Mouse (Mus musculus) adipocyte (in vitro differentiated cells): ENCODE measurements around the gene Ddrgk1.
"Not testable (repeated sequence)": the region's sequence is repeated elsewhere in the genome, so short reads cannot be mapped to it uniquely, and the experiment has no call there.

Experiments
- DNase-seq: peaks from one replicate; pipeline ENCODE4 v3.0.0-alpha.2; 2016; ENCODE audit warnings: low spot score

Gene Ddrgk1

GRCm38 (mm10) chr2:130653303-130653702 is 11.2 kb downstream of the Ddrgk1 start:
- DNase-seq = no peak

GRCm38 (mm10) chr2:130649028-130649427 is 15.4 kb downstream of the Ddrgk1 start:
- DNase-seq = not testable (repeated sequence)

GRCm38 (mm10) chr2:130645198-130645597 is 19.3 kb downstream of the Ddrgk1 start:
- no peak for DNase-seq

- peak; percentile 84 for DNase-seq
Observed at GRCm38 (mm10) chr2:130642684-130643369, 21.6 kb downstream of the Ddrgk1 start, which contains the start of gene Lzts3. Gene Lzts3 (minus strand): TSS chr2:130642803.

GRCm38 (mm10) chr2:130642197-130642660 is 22.2 kb downstream of the Ddrgk1 start:
- DNase-seq = no peak

GRCm38 (mm10) chr2:130641351-130642025 is 23.0 kb downstream of the Ddrgk1 start:
- no peak for DNase-seq

GRCm38 (mm10) chr2:130639276-130639675 is 25.2 kb downstream of the Ddrgk1 start:
- DNase-seq = no peak

- no peak for DNase-seq
Observed at GRCm38 (mm10) chr2:130638101-130638611, 26.3 kb downstream of the Ddrgk1 start.

GRCm38 (mm10) chr2:130635847-130636246 is 28.6 kb downstream of the Ddrgk1 start:
- DNase-seq = no peak

- no peak for DNase-seq
Observed at GRCm38 (mm10) chr2:130634739-130635411, 29.6 kb downstream of the Ddrgk1 start.

- no peak for DNase-seq
Observed at GRCm38 (mm10) chr2:130634006-130634738, 30.3 kb downstream of the Ddrgk1 start.

- DNase-seq = no peak
Observed at GRCm38 (mm10) chr2:130632887-130633675, 31.4 kb downstream of the Ddrgk1 start.

GRCm38 (mm10) chr2:130632416-130632815 is 32.0 kb downstream of the Ddrgk1 start:
- DNase-seq = peak; percentile 23

GRCm38 (mm10) chr2:130629839-130630203 is 34.6 kb downstream of the Ddrgk1 start, which contains the start of the genes Fastkd5 and Ubox5:
Gene Fastkd5 (minus strand): TSS chr2:130630027.
Gene Ubox5 (minus strand): TSS chr2:130630038.
- DNase-seq = peak; percentile 90

GRCm38 (mm10) chr2:130629080-130629838 is 35.2 kb downstream of the Ddrgk1 start:
- peak; percentile 33 for DNase-seq

GRCm38 (mm10) chr2:130628424-130628823 is 36.0 kb downstream of the Ddrgk1 start:
- no peak for DNase-seq

- DNase-seq = no peak
Observed at GRCm38 (mm10) chr2:130618972-130619371, 45.5 kb downstream of the Ddrgk1 start.

- no peak for DNase-seq
Observed at GRCm38 (mm10) chr2:130613091-130613490, 51.4 kb downstream of the Ddrgk1 start.
